Mouse (Mus musculus) cerebellum, adult 2 months (tissue): Measurements from ENCODE around the gene Rgs7bp. TPM values are rescaled to one million over a fixed set of nuclear protein-coding genes. Genes with fewer than 3 reads are reported as not detected.
"Not testable (repeated sequence)": the region's sequence is repeated elsewhere in the genome, so short reads cannot be mapped to it uniquely, and the experiment has no call there.

Experiments
- DNase-seq, 2 experiments: peaks; one replicate each; pipeline ENCODE4 v3.0.0; 2021
- H3K27ac ChIP-seq: fragments of 200-500 bp; 2 replicates; pipeline ENCODE4 v1.5.1; 2012; ENCODE audit warnings: low read length, control low read depth, inconsistent platforms; ENCODE audit not compliant: insufficient read depth
- H3K27me3 ChIP-seq: fragments of 200-500 bp; 2 replicates; pipeline ENCODE4 v1.6.1; 2012; ENCODE audit warnings: inconsistent platforms, mild to moderate bottlenecking, low read length, moderate library complexity; ENCODE audit not compliant: control insufficient read depth, insufficient read depth
- H3K4me1 ChIP-seq: fragments of 200-500 bp; 2 replicates; pipeline ENCODE4 v1.6.1; 2011; ENCODE audit warnings: low read length; ENCODE audit not compliant: control insufficient read depth, insufficient read depth
- H3K4me3 ChIP-seq: fragments of 200-500 bp; replicated peaks from 2 replicates; pipeline ENCODE3; 2011; ENCODE audit warnings: mild to moderate bottlenecking, low read depth, low read length, control low read depth; ENCODE audit not compliant: insufficient read depth
- CTCF ChIP-seq: fragments of 200-500 bp; IDR thresholded peaks from 2 replicates; pipeline ENCODE4 v1.5.1; 2011; ENCODE audit warnings: low read depth, mild to moderate bottlenecking, control low read depth, low read length, moderate library complexity, borderline replicate concordance; ENCODE audit not compliant: insufficient read depth
- POLR2A ChIP-seq: fragments of 200-500 bp; IDR thresholded peaks from 2 replicates; pipeline ENCODE4 v1.6.1; 2011; ENCODE audit warnings: low read length, control low read depth, borderline replicate concordance; ENCODE audit not compliant: insufficient read depth
- WGBS: fragments of 180-500 bp; shearing (Covaris S2); methylation state at CpG from one replicate; pipeline ENCODE4 v1.1.7; 2018; 5-methylcytosine and 5-hydroxymethylcytosine counted together
- polyA plus RNA-seq: library from polyadenylated mRNA; depleted of rRNA; stranded (reverse); fragments of >200 nt; gene quantifications from 2 replicates; pipeline ENCODE4 v1.2.3, GENCODE M21; 2012

Rgs7bp gene
- polyA plus RNA-seq, 1 experiment: 82.6 TPM

GRCm38 (mm10) chr13:104939856-104940255, 114.9 kb downstream of the Rgs7bp start:
- Histone ChIP-seq H3K4me3 (no peak overlapping the region), H3K27me3 (no peaks in the 10 kb centered on the region), H3K4me1 (no peaks in the 10 kb centered on the region), H3K27ac (no peak overlapping the region)
- 6% methylated on average over 4 of the region's 4 CpGs for WGBS
- peak; percentile 52 to 65 for DNase-seq
- peak; percentile 20; the same call in 1 of the 2 replicates for TF ChIP-seq CTCF
- TF ChIP-seq POLR2A: no peak

- Histone ChIP-seq H3K4me1 (no peaks in the 10 kb centered on the region), H3K27me3 (no peaks in the 10 kb centered on the region), H3K27ac (no peak overlapping the region), H3K4me3 (no peak overlapping the region)
- 47% methylated on average over 13 of the region's 13 CpGs for WGBS
- no peak for DNase-seq
- no peak for TF ChIP-seq POLR2A
- TF ChIP-seq CTCF: no peak
Measured at GRCm38 (mm10) chr13:104938966-104939593, 115.7 kb downstream of the Rgs7bp start.

GRCm38 (mm10) chr13:104937759-104938158, 117.0 kb downstream of the Rgs7bp start:
- WGBS: 20% methylated on average over 5 of the region's 6 CpGs
- Histone ChIP-seq H3K27ac (no peak overlapping the region), H3K27me3 (no peaks in the 10 kb centered on the region), H3K4me3 (no peak overlapping the region), H3K4me1 (no peaks in the 10 kb centered on the region)
- no peak for DNase-seq
- TF ChIP-seq CTCF (no peak), POLR2A (no peak)

GRCm38 (mm10) chr13:104936586-104936985, 118.1 kb downstream of the Rgs7bp start:
- 92% methylated on average over 2 of the region's 2 CpGs for WGBS
- Histone ChIP-seq H3K4me1 (no peaks in the 10 kb centered on the region), H3K27ac (no peak overlapping the region), H3K4me3 (no peak overlapping the region), H3K27me3 (no peaks in the 10 kb centered on the region)
- DNase-seq: no peak
- TF ChIP-seq CTCF (no peak), POLR2A (no peak)

GRCm38 (mm10) chr13:104931635-104932532, 122.8 kb downstream of the Rgs7bp start:
- H3K27ac ChIP-seq: no peak overlapping the region
- no peaks in the 10 kb centered on the region for H3K27me3 ChIP-seq
- no peak overlapping the region for H3K4me3 ChIP-seq
- 81% methylated on average over 6 of the region's 6 CpGs for WGBS
- DNase-seq: no peak
- no peaks in the 10 kb centered on the region for H3K4me1 ChIP-seq
- TF ChIP-seq POLR2A (no peak), CTCF (no peak)

- TF ChIP-seq CTCF: no peak
- TF ChIP-seq POLR2A: no peak
Measured at GRCm38 (mm10) chr13:104930814-104931213, 123.9 kb downstream of the Rgs7bp start.

GRCm38 (mm10) chr13:104918663-104919062, 136.1 kb downstream of the Rgs7bp start:
- peak; percentile 22; the same call in 1 of the 2 replicates for TF ChIP-seq CTCF
- no peak for TF ChIP-seq POLR2A
- Histone ChIP-seq H3K4me1 (no peaks in the 10 kb centered on the region), H3K27me3 (no peaks in the 10 kb centered on the region), H3K4me3 (no peak overlapping the region), H3K27ac (no peak overlapping the region)
- 81% methylated on average over 16 of the region's 16 CpGs for WGBS
- DNase-seq: no peak

More at GRCm38 (mm10) chr13:104930814-104931213, 123.9 kb downstream of the Rgs7bp start:
- WGBS: 50% methylated on average over 3 of the region's 3 CpGs
- Histone ChIP-seq H3K27ac (no peak overlapping the region), H3K27me3 (no peaks in the 10 kb centered on the region), H3K4me3 (no peak overlapping the region), H3K4me1 (no peaks in the 10 kb centered on the region)
- DNase-seq: no peak

GRCm38 (mm10) chr13:104916771-104917170, 138.0 kb downstream of the Rgs7bp start:
- not testable (repeated sequence) for DNase-seq, H3K4me3 ChIP-seq, H3K27me3 ChIP-seq, H3K27ac ChIP-seq, H3K4me1 ChIP-seq
- WGBS: 82% methylated on average over 6 of the region's 6 CpGs
